In the genomic region with DNA sequence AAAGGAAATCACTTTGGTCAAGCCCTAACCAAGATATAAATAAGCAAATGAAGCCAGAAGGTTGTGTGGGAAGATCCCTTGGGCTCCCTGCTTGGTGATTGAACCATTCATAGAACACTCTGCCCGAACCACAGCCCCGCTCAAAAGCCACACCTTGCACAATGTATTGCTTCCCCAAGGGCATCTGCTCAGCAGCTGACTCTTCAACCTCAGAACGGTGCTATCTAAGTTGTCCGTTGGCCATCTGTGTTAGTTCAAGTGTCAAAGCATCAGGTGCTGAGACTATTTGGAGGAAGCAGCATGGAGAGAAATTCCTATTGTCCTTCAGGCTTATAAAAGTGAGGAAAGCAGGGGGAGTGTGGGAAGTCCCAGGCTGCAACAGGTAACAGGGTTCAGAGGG, we compare ENCODE assay signal across 35 mouse cellular contexts.
"Had no signal": no experiment of that assay in that cellular context is flagged by ENCODE, and none has a peak within 500 bp of the region (broad histone marks: within the 10 kb centered on the region; RNA-seq: fewer than 3 reads in every experiment).

No protein-coding gene starts in this region.

- H3K4me3 ChIP-seq: heart, embryonic 10.5 days; heart, embryonic 12.5 days; heart, embryonic 13.5 days; heart, embryonic 15.5 days; hindbrain, embryonic 10.5 days; hindbrain, embryonic 12.5 days; hindbrain, embryonic 13.5 days; hindbrain, embryonic 15.5 days; intestine, embryonic 15.5 days; kidney, embryonic 15.5 days; layer of hippocampus, adult 2 months; left cerebral cortex, adult 2 months had no signal

- H3K4me1 ChIP-seq: heart, embryonic 10.5 days; hindbrain, embryonic 10.5 days; hindbrain, embryonic 12.5 days; hindbrain, embryonic 13.5 days; hindbrain, embryonic 15.5 days; intestine, embryonic 15.5 days; kidney, embryonic 15.5 days had no signal

- H3K9me3 ChIP-seq: heart, embryonic 10.5 days; heart, embryonic 15.5 days; hindbrain, embryonic 10.5 days; hindbrain, embryonic 12.5 days; hindbrain, embryonic 13.5 days; hindbrain, embryonic 15.5 days; intestine, embryonic 15.5 days; kidney, embryonic 15.5 days had no signal

- H3K27ac ChIP-seq: heart, embryonic 10.5 days; heart, embryonic 13.5 days; heart, embryonic 15.5 days; hindbrain, embryonic 10.5 days; hindbrain, embryonic 12.5 days; hindbrain, embryonic 13.5 days; hindbrain, embryonic 14.5 days; hindbrain, embryonic 15.5 days; hindbrain, postnatal 0 days; intestine, embryonic 15.5 days; kidney, embryonic 15.5 days; kidney, postnatal 0 days; layer of hippocampus, adult 2 months; left cerebral cortex, adult 2 months had no signal

- ATAC-seq: hindbrain, embryonic 16.5 days; hindbrain, postnatal 0 days; inflammation-experienced regulatory T-cells, adult 6 months; intestine, embryonic 15.5 days; intestine, embryonic 16.5 days; intestine, postnatal 0 days had no signal

- H3K36me3 ChIP-seq: heart, embryonic 10.5 days; heart, embryonic 12.5 days; heart, embryonic 13.5 days; heart, embryonic 15.5 days; hindbrain, embryonic 10.5 days; hindbrain, embryonic 12.5 days; hindbrain, embryonic 13.5 days; hindbrain, embryonic 15.5 days; intestine, embryonic 15.5 days; kidney, embryonic 15.5 days had no signal

- DNase-seq: heart, postnatal 14 days; heart, postnatal 36 days; heart, postnatal 4 days; kidney, adult 11 months; kidney, adult 18-20 months; kidney, adult 2 months; kidney, adult 8-10 months; kidney, adult 9 months; kidney, postnatal 10 days; kidney, postnatal 14 days; kidney, postnatal 25 days; kidney, postnatal 36 days; kidney, postnatal 4 days; layer of hippocampus, adult 9-11 months; layer of hippocampus, postnatal 36 days had no signal

- H3K4me2 ChIP-seq: heart, embryonic 11.5 days; heart, embryonic 12.5 days; heart, embryonic 13.5 days; heart, embryonic 15.5 days; hindbrain, embryonic 12.5 days; hindbrain, embryonic 13.5 days; hindbrain, embryonic 14.5 days; hindbrain, embryonic 15.5 days; intestine, embryonic 15.5 days; kidney, embryonic 15.5 days had no signal

- H3K27me3 ChIP-seq: heart, embryonic 12.5 days; heart, embryonic 13.5 days; heart, embryonic 15.5 days; hindbrain, embryonic 12.5 days; hindbrain, embryonic 13.5 days; hindbrain, embryonic 15.5 days; intestine, embryonic 15.5 days; kidney, embryonic 15.5 days had no signal

- H3K9ac ChIP-seq: heart, embryonic 12.5 days; heart, embryonic 13.5 days; heart, embryonic 15.5 days; hindbrain, embryonic 12.5 days; hindbrain, embryonic 13.5 days; hindbrain, embryonic 14.5 days; hindbrain, embryonic 15.5 days; intestine, embryonic 15.5 days; kidney, embryonic 15.5 days had no signal
